Mouse (Mus musculus) left cerebral cortex, postnatal 14 days (tissue): ENCODE results near the gene Hoxc8. TPM values are rescaled to one million over a fixed set of nuclear protein-coding genes. Genes with fewer than 3 reads are reported as not detected.

Experiments
- DNase-seq, 2 experiments: peaks; one replicate each; pipeline ENCODE4 v3.0.0; 2021 to 2022; ENCODE audit warnings: low spot score in 2 of 2, mixed read lengths in 1 of 2
- intact Hi-C: fragments of 180-260 bp; cut with DNase I; formaldehyde crosslinking; loops from one replicate; pipeline ENCODE4 v1.15.1; 2025
- total RNA-seq, 2 experiments: library from RNA; stranded (reverse); gene quantifications; 2 replicates each; pipeline ENCODE4 v1.2.3; 2021

Hoxc8 gene
- total RNA-seq, 2 experiments from 2014 or later = not detected

DNA sequence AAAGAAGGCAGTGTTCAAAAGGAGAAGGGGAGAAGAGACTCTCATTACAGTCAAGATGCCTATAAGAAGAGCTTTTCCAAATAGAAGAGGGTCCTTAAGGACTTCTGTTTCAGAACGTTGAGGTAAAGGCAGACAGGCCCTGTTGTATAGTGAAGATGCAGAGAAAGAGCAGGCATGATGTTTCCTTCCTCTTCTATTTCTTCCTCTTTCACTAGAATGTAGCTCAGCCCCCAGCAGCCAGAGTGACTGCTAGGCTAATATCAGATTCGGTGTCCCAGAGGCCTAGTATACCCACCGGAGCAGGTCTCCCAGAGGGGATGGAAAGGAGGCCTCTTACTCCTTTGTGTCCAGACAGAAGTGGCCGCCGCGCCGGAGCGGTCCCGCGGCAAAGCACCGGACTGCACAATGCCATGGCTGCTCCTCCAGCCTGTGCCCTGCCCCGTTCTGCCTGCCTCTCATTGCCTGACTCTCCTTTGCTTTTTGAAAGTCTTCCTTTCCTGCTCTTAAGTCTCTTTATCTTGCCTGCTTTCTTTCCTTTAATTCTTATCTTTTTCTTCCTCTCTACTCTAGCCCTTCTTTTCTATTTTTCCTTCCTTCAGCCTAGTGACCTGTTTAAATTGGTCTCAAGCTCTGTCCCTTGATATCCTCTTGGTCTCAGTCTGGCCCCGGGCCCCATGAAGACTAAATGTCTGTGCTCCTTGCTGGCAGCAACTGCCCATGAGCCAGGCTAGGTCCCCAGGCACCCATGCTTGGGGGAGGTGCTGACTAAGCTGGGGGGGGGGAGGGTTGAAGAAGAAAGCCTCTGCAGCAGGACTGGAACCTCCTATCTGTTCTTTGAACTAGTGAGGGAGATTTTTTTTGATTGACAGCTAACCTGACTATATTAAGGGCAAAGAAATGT is 11.5 kb upstream of the Hoxc8 start:
- intact Hi-C loops = no loop called here
- DNase-seq = no peak

GRCm38 (mm10) chr15:102979936-102980335 is 10.5 kb upstream of the Hoxc8 start:
- intact Hi-C loops = loop anchor here (10.0 kb wide), 1 partner anchor 335 kb away; the partner anchor contains the start of gene Gpr84
- DNase-seq = no peak

DNA sequence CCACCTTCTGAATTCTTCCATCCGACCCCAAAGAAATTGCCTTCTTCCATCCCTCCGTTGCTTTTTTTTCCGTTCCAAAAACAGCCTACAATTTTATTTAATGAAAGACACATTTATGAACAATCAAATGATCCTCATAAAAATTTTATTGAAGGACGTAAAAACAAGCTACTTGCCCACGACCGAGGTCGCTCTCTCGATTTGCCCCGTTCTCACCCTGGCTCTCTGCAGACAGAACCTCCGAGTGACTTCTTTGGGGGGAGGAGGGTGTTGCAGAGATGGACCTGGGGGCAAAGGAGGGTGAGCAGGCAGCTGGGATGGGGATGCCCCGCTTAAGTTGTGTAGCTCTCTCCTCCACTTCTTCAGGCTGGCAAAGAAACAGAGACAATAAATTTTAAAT is 10.1 kb upstream of the Hoxc8 start:
- intact Hi-C loops = loop anchor here (10.0 kb wide), 1 partner anchor 334 kb away; the partner anchor contains the start of gene Gpr84
- DNase-seq = no peak

DNA sequence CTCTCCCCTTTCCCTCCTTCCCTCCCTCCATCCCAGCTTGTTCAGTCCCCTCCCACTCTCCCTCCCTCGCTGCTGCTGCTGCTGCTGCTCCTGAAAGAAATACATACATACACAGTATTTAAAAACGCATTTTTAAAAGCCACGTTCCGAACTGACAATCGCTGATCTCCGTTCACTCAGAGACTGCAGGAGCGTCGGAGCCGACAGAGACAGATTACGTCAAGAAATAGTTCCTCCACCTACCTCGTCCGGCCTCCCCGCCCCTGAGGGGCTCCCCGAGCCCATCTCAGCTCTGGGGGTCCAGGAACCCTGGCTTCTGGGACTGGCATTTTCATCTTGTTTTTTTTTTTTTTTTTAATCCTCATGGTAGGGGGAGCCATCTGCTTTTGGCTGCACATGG is 9.5 kb upstream of the Hoxc8 start:
- intact Hi-C loops = loop anchor here (10.0 kb wide), 1 partner anchor 334 kb away; the partner anchor contains the start of gene Gpr84
- no peak for DNase-seq

GRCm38 (mm10) chr15:102981379-102982288 is 8.8 kb upstream of the Hoxc8 start:
- intact Hi-C loops = loop anchor here (10.0 kb wide), 1 partner anchor 333 kb away; the partner anchor contains the start of gene Gpr84
- no peak for DNase-seq

DNA sequence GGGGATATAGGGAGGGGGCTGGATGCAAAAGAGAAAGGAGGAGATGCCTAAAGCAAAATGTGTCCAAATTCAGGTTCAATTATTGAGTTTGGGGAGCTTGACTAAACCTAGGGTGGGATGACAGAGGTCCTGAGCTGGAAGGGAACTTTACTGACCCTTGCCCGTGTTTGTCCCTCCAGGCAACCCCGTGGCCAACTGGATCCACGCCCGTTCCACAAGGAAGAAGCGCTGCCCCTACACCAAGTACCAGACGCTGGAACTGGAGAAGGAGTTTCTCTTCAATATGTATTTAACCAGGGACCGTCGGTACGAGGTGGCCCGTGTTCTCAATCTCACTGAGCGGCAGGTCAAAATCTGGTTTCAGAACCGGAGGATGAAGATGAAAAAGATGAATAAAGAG is 6.7 kb upstream of the Hoxc8 start:
- DNase-seq = no peak
- intact Hi-C loops = loop anchor here (10.0 kb wide), 1 partner anchor 331 kb away; the partner anchor contains the start of gene Gpr84

DNA sequence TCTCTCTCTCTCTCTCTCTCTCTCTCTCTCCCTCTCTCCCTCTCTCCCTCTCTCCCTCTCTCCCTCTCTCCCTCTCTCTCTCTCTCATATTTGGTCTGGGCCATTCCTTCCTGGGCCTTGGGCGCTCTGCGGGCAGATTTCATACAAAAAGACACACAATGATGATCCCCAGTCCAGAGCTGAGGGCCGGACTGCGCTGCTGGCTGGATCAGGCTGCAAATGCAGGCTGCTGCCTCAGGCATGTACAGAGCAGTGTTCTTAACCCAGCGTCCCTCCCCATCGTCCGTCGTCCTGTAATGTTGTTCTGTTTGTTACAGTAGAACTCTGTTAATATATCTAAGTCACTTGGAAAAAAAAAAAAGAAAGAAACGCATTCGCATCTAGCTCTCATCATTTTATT is 5.9 kb upstream of the Hoxc8 start:
- no peak for DNase-seq
- intact Hi-C loops = loop anchor here (10.0 kb wide), 1 partner anchor 330 kb away; the partner anchor contains the start of gene Gpr84

DNA sequence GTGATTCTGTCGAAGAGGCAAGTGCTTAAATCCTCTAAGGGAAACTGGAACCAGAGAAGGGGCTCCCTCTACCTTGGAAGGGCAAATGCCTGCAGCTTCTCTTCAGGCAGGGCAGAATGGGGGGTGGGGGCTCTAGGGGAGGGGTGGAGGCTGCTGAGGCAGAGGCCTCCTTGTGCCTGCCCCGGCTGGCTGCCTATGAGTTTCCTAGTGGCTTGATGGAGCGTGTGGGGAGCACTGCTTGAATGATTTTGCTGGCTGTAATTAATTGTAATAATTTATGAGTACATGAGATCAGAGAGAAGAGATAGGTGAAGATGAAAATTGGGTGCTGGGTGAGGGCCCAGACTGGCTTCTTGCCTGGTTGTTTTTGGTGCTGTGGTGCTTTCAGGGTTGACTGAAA is 5.5 kb upstream of the Hoxc8 start:
- no peak for DNase-seq
- intact Hi-C loops = loop anchor here (10.0 kb wide), 1 partner anchor 330 kb away; the partner anchor contains the start of gene Gpr84

GRCm38 (mm10) chr15:102987124-102987833 is 3.1 kb upstream of the Hoxc8 start:
- intact Hi-C loops = loop anchor here (2.0 to 10.0 kb wide), 2 partner anchors 190 to 328 kb away; partner anchors contain the start of gene Gpr84
- DNase-seq = peak; percentile 79 to 90

GRCm38 (mm10) chr15:102988078-102988477 is 2.3 kb upstream of the Hoxc8 start:
- no peak for DNase-seq
- intact Hi-C loops = loop anchor here (10.0 kb wide), 1 partner anchor 327 kb away; the partner anchor contains the start of gene Gpr84

DNA sequence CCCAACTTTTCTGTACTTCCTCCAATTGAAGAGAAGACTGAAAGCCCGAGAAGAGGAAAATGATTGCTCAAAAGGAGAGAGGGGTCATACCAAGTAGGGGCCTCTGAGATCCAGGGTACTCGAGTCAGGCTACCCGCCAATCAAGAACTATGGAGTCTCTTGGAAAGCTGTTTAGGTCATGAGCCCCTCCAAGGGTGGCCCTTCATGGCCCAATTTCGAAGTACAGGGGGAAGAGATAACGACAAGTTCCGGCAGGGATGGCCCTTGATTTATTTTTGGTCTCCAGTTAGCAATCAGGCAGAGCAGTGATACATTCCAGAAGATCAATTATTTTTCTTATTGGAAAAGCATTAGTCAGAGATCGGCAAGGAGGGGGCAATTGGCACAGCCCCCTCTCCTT is 1.4 kb downstream of the Hoxc8 start:
- intact Hi-C loops = no loop called here
- DNase-seq = no peak

DNA sequence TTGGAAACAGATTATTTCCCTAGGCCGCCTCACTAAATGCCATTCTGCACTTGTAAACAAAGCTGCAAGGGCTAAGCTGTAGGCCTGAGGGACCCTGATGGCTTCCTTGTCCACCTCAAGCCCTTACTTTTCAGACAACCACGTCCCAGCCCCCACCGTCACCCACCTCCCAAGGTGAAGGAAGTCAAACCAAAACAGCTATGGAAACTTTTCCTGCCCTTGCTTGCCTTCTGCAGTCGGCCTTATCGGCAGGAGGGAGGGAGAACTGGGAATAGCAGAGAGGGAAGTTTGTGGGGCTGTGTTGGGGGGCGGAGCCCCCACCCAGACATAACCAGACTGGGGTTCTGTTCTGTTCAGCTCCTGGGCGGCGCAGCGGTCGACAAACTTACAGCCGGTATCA is 1.8 kb downstream of the Hoxc8 start:
- intact Hi-C loops = no loop called here
- DNase-seq = no peak

DNA sequence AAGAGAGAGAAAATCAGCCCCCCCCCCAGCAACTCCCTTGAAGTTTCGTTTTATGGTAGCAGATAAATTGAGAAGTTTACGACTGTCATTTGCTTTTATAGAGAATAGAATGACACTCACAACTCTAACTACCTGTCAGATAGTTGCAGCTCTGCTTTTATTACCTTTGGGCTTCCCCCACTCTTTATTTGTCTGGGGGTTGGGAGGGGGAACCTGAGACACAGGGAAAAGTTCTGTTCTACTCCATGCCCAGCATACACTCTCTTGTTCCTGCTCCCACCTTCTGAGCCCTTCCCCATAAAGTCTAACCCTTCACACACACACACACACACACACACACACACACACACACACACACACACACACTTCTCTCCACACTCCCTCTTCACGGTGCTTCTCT is 2.5 kb downstream of the Hoxc8 start:
- intact Hi-C loops = no loop called here
- DNase-seq = no peak

DNA sequence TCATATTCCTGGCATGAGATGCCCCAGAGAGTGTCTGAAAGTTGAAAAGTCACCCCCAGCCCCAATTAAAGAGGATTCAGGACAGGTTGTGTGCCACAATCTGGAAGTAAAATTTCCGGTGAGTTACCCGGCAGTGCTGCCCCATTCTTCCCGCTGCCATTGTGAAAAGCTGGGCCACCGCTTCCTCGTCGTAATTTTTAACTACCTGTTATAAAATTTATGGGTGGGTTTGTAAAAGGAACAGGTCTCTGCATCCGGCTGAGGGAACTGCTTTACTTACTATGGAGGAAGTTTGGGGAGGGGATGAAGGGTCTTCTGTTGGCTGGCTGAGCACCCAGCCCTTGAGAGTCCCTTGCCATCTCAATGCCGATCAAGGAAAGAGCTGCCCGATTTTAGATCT is 6.1 kb downstream of the Hoxc8 start:
- DNase-seq = no peak
- intact Hi-C loops = no loop called here

DNA sequence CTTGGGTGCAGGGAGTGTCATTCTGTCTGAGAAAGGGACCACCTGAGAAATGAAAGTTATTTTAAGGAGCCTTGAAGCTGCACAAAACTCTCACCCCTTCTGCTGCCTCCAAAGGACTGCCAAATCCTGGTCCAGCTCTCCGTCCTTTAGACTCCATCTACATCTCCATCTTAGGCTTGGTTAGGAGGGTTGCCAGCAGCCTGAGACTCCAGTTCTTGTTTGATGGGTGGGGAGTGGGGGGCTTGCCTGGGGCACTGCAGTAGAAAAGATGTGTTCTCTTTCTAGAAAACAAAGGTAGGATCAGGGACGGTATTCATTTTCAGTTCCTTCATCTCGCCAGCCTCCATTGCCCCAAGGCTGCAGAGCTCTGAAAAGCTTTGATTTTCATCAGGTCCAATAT is 7.0 kb downstream of the Hoxc8 start:
- intact Hi-C loops = no loop called here
- no peak for DNase-seq

DNA sequence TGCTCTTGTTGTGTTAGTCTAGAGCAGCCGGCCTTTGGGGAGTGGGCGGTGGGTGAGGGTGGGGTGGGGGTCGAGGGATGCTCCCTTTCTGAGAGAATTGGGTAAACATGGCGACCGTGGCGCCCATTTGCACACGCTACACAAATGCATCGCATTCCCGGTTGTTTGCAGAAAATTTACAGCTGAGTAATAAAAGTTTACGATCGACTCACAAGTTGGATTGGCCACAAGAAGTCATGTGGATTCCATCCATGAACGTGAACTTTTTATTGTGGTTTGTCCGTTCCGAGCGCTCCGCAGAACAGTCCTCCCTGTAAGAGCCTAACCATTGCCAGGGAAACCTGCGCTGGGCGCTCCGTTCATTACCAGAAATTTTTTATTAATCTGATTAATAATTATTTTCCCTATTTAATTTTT is 7.5 kb downstream of the Hoxc8 start, which contains the start of gene Hoxc6:
Hoxc6 (plus strand) TSS at position 319 of the 417 bp plus-strand sequence.
- DNase-seq = no peak
- intact Hi-C loops = no loop called here

DNA sequence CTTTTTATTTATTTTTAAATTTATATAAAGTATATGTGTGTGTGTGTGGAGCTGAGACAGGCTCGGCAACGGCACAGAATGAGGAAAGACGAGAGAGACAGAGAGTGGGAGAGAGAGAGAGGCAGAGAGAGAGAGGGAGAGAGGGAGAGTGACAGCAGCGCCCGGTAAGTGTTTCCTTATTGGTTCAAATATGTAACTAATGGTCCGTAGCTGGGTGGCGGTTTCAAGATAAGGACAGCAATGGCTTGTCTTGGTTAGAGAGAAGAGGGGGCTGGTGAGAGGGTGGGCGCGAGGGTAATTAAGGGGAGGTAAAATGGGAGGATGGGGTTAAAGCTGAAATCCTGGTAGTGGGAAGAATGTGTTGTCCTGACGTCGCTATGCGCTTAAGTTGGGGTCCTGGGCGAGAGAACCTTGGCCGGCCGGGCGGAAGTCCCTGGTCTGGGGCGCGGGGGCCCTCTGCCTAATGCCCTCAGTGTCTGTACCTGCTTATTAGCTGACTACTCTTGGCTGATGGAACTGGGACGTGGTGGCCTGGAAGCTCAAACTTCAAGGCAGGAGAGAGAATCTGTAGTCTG is 8.3 kb downstream of the Hoxc8 start:
- DNase-seq = no peak
- intact Hi-C loops = no loop called here

DNA sequence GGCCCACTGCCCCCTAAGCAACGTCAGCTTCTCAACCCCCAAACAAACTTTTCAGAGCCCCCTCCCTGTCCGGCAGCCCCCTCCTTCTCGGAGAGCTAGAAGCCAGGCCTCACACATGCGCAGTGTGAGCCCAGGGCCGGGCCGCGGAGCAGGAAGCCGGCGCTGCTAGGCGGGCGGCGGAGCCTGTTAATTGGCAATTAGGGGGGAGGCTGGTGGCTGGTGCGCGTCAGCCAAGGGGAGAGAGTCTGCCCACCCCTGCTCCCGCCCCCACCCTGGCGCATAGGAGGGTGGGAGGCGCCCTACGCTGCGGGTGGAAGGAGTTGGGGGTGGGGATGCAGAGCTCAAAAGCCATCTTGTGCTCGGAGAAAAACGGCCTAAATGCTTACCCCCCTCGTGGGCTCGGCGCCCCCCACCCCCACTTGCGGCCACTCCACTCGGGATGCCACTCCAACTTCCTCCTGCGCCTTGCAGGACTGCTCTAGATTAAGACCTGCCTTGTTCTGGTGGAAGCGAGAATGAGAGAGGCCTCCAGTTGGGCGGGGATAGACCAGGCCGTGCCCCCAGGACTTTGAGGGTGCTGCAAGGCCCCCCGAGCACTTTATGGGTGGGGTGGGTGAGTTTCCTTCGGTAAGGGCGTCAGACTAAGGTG is 8.9 kb downstream of the Hoxc8 start:
- intact Hi-C loops = no loop called here
- no peak for DNase-seq
